Mouse (Mus musculus) T-cell, adult 66 days (primary cell): ENCODE data around the gene Angel1. TPM values are rescaled to one million over a fixed set of nuclear protein-coding genes. Genes with fewer than 3 reads are reported as not detected.

ENCODE experiments used
- total RNA-seq, 2 experiments: library from RNA; stranded (reverse); gene quantifications; 3 replicates in 1 of 2; 4 replicates in 1 of 2; pipeline ENCODE4 v1.2.4; 2023

Gene Angel1
- total RNA-seq, result 10 to 100 TPM in 1 of 2 experiments, 1 to 10 TPM in 1; 9.0 to 10.6 TPM

DNA sequence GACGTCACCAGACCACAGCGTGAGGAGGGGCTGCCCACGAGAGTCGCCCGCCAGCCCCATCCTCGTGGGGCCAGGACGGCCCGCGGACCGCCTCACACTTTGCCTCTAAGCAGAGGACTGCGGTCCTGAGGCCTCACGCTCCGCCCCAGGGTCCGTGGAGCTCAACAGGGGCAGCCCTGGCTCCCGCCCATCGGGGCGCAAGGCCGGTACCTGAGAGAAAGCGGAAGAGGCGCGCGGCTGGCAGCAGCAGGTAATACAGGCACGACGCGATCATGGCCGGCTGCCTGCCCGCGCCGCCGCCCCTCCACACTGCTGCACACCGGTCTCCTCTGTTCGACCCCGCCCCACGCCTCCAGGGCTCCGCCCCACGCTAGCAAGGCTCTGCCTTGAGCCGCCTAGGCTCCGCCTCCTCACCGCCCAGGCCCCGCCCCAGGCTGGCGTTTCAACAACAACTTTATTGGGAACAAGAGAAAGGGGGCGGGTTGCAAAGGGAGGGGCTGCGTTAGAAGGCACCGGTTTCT lies at the start of gene Angel1:
Gene Angel1 (minus strand): TSS at position 341 of the 521 bp plus-strand sequence.

DNA sequence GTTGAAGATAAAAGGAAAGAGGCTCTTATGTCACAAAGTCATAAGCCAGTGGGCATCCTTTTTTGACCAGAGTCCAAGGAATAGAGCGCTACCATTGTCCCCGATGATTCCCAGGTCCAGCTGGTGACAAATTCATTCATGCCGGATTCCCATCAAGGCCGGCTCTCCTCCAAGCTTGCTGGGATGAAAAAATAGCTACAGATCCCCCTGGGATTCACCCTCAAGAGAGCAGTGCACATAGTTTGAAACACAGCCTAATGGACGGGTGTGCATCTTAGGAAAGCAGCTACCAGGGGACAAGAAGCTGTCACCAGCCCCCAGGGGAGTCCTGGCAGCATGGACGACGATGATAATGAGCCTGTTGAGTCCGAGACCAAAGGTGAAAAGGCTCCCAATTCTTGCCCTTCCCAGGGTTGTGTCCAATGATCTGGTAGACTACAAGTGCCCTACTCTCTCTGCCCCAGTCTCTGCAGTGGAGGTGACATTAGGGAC lies 8.1 kb upstream of the Angel1 start, which contains the start of gene Lrrc74a:
Gene Lrrc74a (plus strand): TSS at position 51 of the 492 bp plus-strand sequence.

DNA sequence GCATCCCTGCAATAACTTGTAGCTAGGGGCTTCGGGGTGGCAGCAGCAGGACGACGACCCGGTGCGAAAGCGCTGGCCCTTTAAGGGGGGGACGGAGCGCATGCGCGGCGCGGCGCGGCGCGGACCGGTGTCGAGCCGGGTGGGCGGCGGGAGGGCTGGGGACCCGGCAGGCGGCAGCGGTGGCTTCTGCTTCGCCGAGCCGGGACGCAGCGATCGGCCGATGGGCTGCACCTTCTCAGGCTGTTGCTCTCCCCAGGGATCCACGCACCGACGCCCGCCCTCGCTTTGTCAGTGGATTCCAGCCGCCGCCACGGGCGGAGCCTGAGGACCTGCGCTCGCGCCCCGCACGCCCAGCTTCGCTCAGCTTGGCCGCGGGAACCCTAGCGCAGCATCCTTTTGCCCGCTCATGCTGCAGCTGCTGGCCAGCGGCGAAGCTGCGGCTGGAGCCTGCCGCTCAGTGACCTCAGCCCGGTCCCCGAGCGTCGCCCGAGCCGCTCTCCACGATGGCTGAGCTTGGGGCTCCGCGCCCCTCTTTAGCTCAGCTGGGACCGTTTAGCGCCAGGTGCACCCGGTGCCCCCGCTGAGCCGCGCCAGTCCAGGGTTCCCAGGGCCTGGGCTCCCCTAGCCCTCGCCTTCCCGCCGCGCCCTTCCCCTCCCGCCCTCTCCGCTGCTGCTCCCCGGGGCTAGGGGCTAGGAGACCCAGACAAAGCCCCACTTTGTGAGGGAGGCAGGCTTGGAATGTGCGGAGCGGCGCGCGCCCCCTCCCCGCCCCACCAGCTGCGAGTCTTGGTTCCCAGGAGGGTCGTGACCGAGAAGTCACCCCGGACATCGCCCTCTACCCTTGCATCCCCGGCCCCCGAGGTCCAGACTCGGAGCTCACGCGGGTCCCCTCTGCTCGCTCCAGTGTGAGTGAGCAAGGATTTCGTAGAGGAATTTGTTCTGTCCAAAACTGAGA lies 47.4 kb downstream of the Angel1 start, which contains the start of gene Vash1:
Gene Vash1 (plus strand): TSS at position 110 of the 955 bp plus-strand sequence.

Other genes starting within 250 kb of the Angel1 start
- gene Vash1, start 47.8 kb downstream of the Angel1 start, total RNA-seq, result under 1 TPM; 0.47 to 0.56 TPM
- gene Lrrc74a, start 7.9 kb upstream of the Angel1 start, total RNA-seq, result not detected
- gene Irf2bpl, start 158.3 kb upstream of the Angel1 start, total RNA-seq, result 10 to 100 TPM; 63.4 to 68.1 TPM
- gene Cipc, start 220.6 kb upstream of the Angel1 start, total RNA-seq, result 10 to 100 TPM; 24.4 to 29.0 TPM